Mouse (Mus musculus) liver, embryonic 14.5 days (tissue): ENCODE measurements around the gene Lamb3.

Source experiments
- CTCF ChIP-seq: IDR thresholded peaks from 2 replicates; pipeline ENCODE4 v1.5.1; 2016; ENCODE audit warnings: antibody characterized with exemption, low read depth, control low read depth
- EP300 ChIP-seq: IDR thresholded peaks from 2 replicates; pipeline ENCODE4 v1.6.1; 2016; ENCODE audit warnings: antibody characterized with exemption, low read depth

GRCm38 (mm10) chr1:193301216-193302092, 94.0 kb downstream of the Lamb3 start:
- TF ChIP-seq CTCF (no peak), EP300 (no peak)
